Mouse (Mus musculus) layer of hippocampus, postnatal 25 days (tissue): ENCODE data around the gene Nek1. TPM values are rescaled to one million over a fixed set of nuclear protein-coding genes. Genes with fewer than 3 reads are reported as not detected.
"Not testable (repeated sequence)": the region's sequence is repeated elsewhere in the genome, so short reads cannot be mapped to it uniquely, and the experiment has no call there.

ENCODE experiments used
- DNase-seq, 2 experiments: peaks; one replicate each; pipeline ENCODE4 v3.0.0; 2022; ENCODE audit warnings: mixed read lengths in 2 of 2, low spot score in 1 of 2; ENCODE audit errors: extremely low spot score in 1 of 2
- total RNA-seq, 2 experiments: library from RNA; stranded (reverse); gene quantifications; 2 replicates each; pipeline ENCODE4 v1.2.3; 2021

The Nek1 gene
- total RNA-seq, 2 experiments from 2014 or later, result 21.1 to 27.4 TPM

DNA sequence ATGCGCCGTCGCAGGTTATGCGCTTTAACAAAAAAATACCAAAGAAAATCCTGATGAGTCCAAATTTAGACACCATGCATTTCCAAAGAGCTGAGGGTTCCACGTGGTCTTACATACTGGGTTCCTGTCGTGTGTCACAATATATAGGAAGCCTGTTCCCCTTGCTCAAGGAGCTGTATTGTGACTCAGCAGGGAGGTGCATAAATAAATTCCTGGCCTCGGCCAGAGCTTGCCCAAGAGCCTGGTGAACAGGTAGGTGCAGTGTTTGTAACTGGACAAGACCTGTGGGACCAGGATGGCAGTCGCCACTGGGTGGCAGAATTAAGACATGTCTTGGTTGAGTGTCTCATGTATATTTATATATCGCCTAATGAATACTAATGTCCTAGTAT, 9.3 kb upstream of the Nek1 start:
- peak; percentile 44 to 51 for DNase-seq

DNA sequence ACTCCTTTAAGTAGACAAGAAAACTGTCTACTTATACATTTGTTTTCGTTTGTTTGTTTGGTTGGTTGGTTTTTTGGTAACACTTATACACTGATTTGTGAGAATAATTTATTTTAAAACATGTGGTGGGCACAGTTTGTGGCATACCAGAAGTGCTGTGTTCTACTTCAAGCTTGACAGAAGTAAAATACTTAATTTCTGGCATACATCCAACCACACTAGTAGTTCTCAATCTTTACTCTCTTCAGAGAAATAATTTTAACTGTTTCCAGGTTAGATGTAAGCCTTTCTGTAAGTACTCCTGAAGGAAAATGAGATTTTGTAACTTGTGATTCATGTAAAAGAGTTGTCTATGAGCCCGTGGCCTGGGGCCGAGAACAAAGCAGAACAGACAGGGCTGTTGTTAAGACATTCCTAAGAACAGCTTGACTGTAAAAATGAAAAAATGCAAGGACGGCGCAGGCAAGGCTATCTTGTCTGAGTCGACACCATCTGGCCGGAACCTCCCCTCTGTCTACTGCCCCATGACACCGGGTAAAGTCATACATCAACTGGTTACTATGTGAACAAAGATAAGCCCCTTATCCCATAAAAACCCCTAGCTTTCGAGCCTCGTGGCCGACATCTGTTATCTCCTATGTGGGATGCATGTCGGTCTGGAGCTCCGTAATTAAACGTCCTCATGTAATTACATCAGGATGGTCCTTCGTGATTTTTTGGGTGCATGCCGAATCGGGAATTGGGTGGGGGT, 8.6 kb upstream of the Nek1 start:
- DNase-seq, result not testable (repeated sequence)

DNA sequence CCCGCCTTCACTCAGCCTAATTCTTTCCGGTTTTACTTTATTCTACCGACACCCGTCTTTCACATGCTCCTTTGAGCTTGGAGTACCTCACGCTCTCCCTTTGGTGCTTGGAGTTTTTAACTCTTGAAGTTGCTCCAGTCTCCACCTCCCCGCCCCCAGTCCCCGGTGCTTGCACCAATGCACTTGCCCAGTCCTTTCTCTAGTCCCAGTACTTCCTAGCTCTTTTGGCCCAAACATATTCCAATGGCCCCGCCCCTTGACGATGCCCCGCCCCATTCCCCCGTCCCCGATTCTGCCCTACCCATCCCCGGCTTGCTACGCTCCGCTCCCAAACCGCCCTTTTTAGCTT, 460 bp upstream of the Nek1 start:
- DNase-seq, result no peak

DNA sequence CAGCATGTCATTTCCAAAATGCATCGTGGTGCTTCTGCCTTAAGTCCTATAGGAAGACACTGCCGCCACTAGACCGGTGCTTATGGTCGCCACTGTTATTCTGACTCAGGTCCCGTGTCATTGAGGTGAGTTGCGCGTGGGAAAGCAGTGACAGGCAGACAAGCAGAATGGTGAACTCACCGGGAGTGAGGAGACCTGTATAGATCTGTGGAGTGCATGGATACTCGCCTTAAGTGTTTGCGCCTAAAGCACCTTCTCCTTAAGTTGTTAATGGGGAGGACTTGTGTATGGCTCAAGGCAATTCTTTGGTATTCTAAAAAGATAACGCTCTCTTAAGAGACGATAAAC, 618 bp downstream of the Nek1 start:
- no peak for DNase-seq

- DNase-seq, result no peak
Observed at GRCm38 (mm10) chr8:60996468-60996867, 3.5 kb downstream of the Nek1 start.

DNA sequence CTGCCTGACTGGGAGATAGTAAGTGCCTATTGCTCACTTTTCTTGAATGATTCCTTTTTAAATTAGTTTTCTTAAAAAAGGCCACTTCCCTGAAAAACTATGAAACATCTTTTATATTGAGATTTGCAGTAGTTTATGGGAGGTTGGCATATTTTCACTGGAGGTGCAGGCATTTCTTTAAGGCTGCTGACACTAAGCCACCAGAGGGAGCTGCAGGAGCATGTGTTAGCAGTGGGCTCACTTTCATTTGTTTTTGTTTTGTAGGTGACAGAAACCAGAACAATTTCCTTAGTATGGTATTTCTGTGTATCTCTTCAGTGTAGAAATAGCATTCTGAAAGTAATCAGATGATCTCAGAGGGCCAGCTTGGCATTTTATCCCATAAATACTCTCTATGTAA, 49.0 kb downstream of the Nek1 start:
- DNase-seq, result peak; percentile 23 to 72

GRCm38 (mm10) chr8:61043874-61044273, 50.9 kb downstream of the Nek1 start:
- no peak for DNase-seq

- no peak for DNase-seq
Observed at GRCm38 (mm10) chr8:61046816-61047215, 53.8 kb downstream of the Nek1 start.

DNA sequence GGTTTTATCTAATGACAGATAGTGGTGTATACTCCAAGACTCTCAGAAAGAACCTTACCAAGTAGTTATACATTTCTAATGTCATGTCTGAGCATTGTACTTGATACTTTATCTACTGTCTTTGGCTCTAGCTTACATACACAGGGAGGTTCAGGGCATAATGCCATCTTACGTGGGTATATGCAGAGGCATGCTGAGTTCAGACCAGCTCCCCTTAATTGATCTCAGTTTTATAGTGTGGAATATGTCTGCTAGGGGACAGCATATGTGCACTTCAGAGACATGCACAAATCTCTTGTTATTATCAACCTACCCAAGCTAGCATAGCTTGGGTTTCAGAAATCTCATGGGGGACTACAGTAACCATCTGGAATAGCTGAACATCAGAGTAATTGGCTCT, 60.0 kb downstream of the Nek1 start:
- DNase-seq, result no peak

DNA sequence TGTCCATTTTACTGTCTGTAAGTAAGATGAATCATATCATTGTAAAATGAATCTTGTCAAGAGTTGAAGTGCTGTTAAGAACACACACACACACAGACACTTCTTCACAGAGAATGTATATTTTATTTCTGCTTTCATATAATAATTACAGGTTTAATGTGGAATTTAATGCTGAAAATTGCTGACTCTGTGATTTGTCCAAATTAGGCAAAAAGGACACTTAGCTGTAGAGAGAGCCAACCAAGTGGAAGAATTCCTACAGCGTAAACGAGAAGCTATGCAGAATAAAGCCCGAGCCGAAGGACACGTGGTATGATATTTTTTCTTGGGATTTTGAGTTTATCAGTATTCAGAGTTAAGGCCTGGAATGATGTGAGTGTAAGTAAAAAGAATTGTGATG, 61.3 kb downstream of the Nek1 start:
- DNase-seq, result no peak

DNA sequence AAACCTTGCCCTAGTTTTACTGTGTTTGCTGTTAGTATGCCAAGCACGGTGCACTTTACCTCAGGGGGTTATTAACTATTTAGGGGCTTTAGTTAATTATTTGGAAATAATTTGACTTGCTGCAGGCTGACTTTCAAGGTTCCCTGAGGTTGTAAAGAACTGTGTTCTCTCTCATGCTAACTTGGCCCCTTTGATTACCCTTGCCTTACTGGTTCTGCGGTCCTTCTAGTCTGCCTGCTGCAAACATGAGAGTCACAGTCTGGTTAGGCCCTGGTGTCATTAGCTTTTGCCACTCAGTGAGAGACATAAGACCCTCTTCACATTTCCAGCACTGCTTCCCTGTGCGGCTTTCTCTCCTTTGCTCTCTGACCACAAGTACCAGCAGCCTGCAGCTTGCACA, 64.0 kb downstream of the Nek1 start:
- no peak for DNase-seq

- no peak for DNase-seq
Observed at GRCm38 (mm10) chr8:61059143-61059542, 66.1 kb downstream of the Nek1 start.

GRCm38 (mm10) chr8:61060412-61060811, 67.4 kb downstream of the Nek1 start:
- no peak for DNase-seq

DNA sequence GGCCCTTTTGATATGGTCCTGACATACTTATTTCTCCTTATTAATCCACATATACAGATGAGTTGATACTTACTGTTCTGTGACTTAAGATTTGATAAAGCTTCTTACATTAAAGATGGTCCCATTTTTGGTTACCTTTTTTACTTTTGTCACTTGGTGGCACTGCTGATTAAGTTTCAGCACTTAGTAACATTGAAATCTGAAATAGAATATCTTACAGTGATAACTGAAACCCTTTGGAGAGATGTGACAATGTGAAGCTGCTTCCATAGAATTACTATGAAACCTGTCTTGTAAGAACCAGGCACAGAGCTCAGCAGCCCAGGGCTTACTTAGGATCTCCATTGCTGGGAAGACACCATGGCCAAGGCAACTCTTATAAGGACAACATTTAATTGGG, 82.1 kb downstream of the Nek1 start:
- DNase-seq, result peak in 1 of 2 experiments; percentile 9

- DNase-seq, result no peak
Observed at GRCm38 (mm10) chr8:61110496-61110895, 117.5 kb downstream of the Nek1 start.

DNA sequence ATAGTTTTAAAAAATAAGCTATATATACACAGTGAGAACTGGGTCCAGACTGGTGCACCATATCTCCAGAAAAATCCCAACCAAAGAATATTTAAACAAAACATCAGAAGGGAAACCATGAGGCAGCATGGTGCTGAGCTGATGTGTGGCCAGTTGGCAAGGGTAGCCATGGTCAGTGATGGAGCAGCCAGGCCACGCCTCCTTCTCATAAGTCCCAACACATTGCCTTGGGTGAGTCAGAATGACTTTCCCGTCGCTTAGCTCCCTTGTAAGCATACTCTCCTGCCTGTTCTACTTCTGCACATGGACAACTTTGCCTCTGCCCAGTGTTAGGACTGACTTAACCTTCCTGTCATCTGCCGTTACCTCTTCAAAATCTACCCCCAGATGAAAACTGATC, 118.9 kb downstream of the Nek1 start:
- no peak for DNase-seq

DNA sequence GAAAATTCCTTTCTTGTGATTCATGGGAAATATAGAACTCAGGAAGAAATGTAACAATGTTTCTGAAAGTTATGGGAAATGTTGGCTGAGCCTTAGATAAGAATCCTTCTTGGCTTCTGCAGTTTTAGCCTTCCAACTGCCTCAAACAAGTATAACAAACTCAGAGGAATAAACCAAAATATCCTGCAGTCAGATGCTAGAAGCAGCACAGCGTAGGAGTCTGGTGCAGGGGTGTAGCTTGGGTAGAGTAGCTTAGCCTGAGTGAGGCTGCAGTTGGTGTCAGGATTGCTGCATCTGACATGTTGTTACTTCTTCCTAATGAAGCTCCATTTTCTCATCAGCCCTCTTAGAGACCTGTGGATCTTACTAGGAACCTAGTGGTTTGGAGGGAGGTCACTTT, 128.6 kb downstream of the Nek1 start:
- no peak for DNase-seq

GRCm38 (mm10) chr8:61127299-61127861, 134.4 kb downstream of the Nek1 start:
- no peak for DNase-seq

DNA sequence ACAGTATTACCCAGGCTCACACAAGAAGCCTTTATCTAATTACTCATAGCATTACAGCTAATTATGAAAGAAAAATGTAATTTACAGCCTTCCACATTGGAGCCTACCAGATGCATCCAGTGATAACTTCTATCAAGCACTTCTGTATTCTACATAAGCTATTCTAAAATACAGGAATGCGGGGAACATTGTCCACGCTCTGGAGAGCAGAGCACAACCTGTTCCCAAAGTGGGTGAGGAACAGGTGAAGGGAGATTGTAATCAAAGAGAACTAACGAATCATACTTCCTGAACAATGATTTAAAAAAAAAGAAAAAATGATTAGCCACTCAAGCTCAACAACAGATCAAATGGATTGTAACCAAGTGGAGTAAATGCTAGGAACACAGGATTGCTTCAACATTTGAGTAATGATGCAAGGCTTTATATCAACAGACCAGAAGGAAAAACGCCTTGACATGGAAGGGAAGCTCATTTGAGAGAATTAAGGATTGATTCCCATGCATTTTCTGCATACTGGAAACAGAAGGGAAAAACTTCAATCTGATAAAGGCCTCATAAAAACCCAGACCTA, 139.7 kb downstream of the Nek1 start:
- DNase-seq, result no peak

DNA sequence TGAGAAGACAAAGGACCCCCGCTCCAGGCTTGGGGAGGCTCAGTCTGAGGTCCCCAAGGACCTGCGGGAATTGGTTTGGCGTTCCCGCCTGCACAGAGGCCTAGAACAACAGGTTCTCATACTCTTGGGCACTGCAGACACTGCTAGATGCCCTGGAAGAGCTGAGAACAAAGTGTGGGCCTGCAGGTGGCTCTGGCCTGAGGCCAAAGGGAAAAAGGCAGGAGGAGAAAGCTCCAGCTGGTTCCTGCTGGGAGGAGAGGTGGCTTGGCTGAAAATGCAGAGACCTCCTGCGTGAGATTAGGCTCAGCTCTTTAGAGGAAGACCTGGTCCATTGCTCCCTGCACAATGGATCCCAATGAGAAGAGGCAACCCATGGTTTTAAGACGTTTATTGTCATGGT, 148.9 kb downstream of the Nek1 start:
- no peak for DNase-seq

- no peak for DNase-seq
Observed at GRCm38 (mm10) chr8:61142302-61142701, 149.3 kb downstream of the Nek1 start.

- DNase-seq, result no peak
Observed at GRCm38 (mm10) chr8:61142845-61143244, 149.8 kb downstream of the Nek1 start.
